Mouse (Mus musculus) neural tube, embryonic 14.5 days (tissue): ENCODE results near the gene Atp1a1. TPM values are rescaled to one million over a fixed set of nuclear protein-coding genes. Genes with fewer than 3 reads are reported as not detected.

Source experiments
- ATAC-seq: fragments of 200-750 bp; cut with Nextera tagmentation; 2 replicates; pipeline ENCODE4 v1.8.0; 2017; ENCODE audit warnings: low read depth, mild to moderate bottlenecking, moderate TSS enrichment, moderate library complexity
- H3K27ac ChIP-seq: fragments of 300-500 bp; sonication (generic); 2 replicates; pipeline ENCODE4 v1.5.1; 2014; ENCODE audit warnings: low read depth, mild to moderate bottlenecking, control low read depth, low read length, moderate library complexity, mixed read lengths
- H3K27me3 ChIP-seq: fragments of 300-500 bp; sonication (generic); 2 replicates; pipeline ENCODE4 v1.6.1; 2014; ENCODE audit warnings: low read length; ENCODE audit not compliant: control insufficient read depth, insufficient read depth
- H3K36me3 ChIP-seq: fragments of 300-500 bp; sonication (generic); 2 replicates; pipeline ENCODE4 v1.6.1; 2014; ENCODE audit warnings: low read length, mixed read lengths; ENCODE audit not compliant: control insufficient read depth, insufficient read depth
- H3K4me1 ChIP-seq: fragments of 300-500 bp; sonication (generic); 2 replicates; pipeline ENCODE4 v1.6.1; 2014; ENCODE audit warnings: low read length; ENCODE audit not compliant: control insufficient read depth, insufficient read depth
- H3K4me2 ChIP-seq: fragments of 300-500 bp; sonication (generic); 2 replicates; pipeline ENCODE4 v1.6.1; 2014; ENCODE audit warnings: mild to moderate bottlenecking, low read depth, low read length, control low read depth
- H3K4me3 ChIP-seq: fragments of 300-500 bp; sonication (generic); 2 replicates; pipeline ENCODE4 v1.5.1; 2014; ENCODE audit warnings: low read depth, low read length, control low read depth, mixed read lengths
- H3K9ac ChIP-seq: fragments of 300-500 bp; sonication (generic); replicated peaks from 2 replicates; pipeline ENCODE4 v1.6.1; 2014; ENCODE audit warnings: low read depth, mild to moderate bottlenecking, control low read depth, low read length, mixed read lengths
- H3K9me3 ChIP-seq: fragments of 300-500 bp; sonication (generic); 2 replicates; pipeline ENCODE4 v1.6.1; 2016; ENCODE audit warnings: low read length; ENCODE audit not compliant: control insufficient read depth
- WGBS: fragments of 180-500 bp; shearing (Covaris S2); extraction: QIAGEN DNeasy Blood & Tissue Kit; methylation state at CpG from one replicate; pipeline ENCODE4 v1.1.7; 2014; 5-methylcytosine and 5-hydroxymethylcytosine counted together
- polyA plus RNA-seq: library from polyadenylated mRNA; unstranded; fragments of >200 nt; fragmentation: Nextera tagmentation; extraction: Ambion mirVana; gene quantifications from 2 replicates; pipeline ENCODE4 v1.2.1, GENCODE M21; 2014

Atp1a1 gene
- polyA plus RNA-seq, 1 experiment from 2014 or later: 105 TPM

DNA sequence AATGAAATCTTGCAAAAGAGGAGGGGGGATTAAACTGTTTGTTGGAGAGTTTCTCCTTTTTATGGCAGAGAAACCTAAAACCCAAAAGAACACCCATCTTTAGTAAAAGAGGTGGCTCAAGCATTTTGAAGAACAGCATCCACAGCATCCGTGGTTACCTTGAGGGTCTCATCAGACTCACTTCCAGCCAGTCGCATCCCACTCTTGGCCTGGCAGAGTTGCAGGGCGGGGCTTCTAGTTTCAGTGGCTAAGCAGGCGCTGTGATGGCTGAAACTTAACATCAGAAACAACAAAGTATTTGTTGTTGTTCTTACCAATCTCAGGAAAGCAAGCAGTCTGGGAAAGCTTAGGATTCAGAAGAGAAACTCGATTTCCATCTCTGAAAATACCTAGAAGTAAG lies 807 bp upstream of the Atp1a1 start:
- Histone ChIP-seq H3K4me1 (peaks cover 23% of the 10 kb centered on the region; the same call in 1 of the 2 replicates), H3K4me2 (peak overlapping the region; percentile 62), H3K27me3 (no peaks in the 10 kb centered on the region), H3K27ac (peak overlapping the region; percentile 97), H3K9ac (peak overlapping the region; percentile 93), H3K4me3 (peak overlapping the region; percentile 91), H3K9me3 (no peaks in the 10 kb centered on the region), H3K36me3 (no peaks in the 10 kb centered on the region)
- ATAC-seq: no peak
- 18% methylated on average over 5 of the region's 5 CpGs for WGBS

DNA sequence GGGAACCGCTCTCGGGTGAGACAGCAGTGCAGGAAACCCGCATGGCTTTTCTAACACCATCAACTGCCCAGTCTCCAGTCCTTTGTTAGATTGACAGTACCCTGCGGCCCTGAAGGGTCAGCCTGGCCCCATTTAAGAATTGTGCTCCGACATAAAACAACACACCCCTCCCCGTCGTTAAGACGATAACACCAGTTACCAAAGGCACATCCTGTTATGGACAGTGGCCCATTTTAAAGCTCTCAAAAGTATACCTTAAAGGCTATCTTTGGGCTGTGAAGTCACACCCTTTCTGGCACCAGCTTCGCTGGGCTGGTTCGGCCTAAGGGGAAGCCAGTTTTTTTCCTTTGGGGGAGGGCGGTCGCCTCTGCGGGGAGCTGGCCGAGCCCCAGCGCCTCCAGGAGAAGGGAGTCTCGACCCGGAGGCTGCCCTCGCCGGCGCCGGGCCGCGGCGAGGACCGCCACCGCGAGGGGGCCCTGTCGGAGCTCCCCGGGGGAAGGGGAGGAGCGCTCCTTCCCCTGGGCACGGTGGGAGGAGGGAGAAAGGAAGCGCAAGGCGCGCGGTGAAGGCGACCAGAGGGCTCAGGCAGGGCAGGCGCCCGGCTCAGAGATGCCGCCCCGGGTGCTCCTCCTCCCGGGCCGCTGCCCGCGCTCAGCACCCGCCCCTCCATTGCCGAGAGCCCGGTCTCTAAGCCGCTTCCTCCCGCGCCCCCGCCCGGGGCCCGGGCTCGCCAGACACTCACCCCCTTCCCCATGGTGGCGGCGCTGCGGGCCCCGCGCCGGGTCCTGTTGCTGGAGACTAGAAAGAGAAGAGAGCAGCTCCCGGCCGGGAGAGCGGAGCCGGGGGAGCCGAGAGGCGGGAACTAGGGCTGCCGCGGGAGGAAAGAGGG lies 579 bp downstream of the Atp1a1 start:
- Histone ChIP-seq H3K9ac (peak overlapping the region; percentile 93), H3K4me1 (peaks cover 36% of the 10 kb centered on the region; the same call in 1 of the 2 replicates), H3K4me3 (peak overlapping the region; percentile 91), H3K27me3 (no peaks in the 10 kb centered on the region), H3K27ac (peak overlapping the region; percentile 97), H3K4me2 (peak overlapping the region; percentile 62), H3K9me3 (no peaks in the 10 kb centered on the region), H3K36me3 (no peaks in the 10 kb centered on the region)
- WGBS: under 1% methylated on average over 36 of the region's 68 CpGs
- peak; percentile 77 for ATAC-seq

DNA sequence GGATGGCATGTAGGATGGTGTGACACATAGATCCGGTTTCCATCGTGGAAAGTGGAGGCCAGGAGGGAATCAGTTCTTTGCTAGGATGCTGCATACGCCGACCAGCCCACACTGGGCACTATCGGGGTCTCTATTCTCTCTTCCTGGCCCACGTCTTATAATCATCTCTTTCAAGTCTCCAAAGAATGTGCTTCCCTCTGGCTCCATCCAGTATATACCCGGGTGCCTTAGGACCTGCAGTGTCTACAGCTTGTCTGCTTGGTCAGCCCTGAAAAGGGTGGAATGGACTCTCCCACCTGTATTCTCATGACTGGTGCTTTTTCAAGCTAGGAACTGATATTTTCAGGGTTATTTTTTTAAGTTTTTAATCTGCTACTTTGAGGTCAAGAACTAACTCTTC lies 1.3 kb downstream of the Atp1a1 start:
- Histone ChIP-seq H3K9me3 (no peaks in the 10 kb centered on the region), H3K4me1 (peaks cover 42% of the 10 kb centered on the region; the same call in 1 of the 2 replicates), H3K4me2 (peak overlapping the region; percentile 62), H3K27me3 (no peaks in the 10 kb centered on the region), H3K27ac (peak overlapping the region; percentile 97), H3K9ac (peak overlapping the region; percentile 93), H3K36me3 (no peaks in the 10 kb centered on the region), H3K4me3 (peak overlapping the region; percentile 91)
- no peak for ATAC-seq
- WGBS: 32% methylated on average over 7 of the region's 7 CpGs

DNA sequence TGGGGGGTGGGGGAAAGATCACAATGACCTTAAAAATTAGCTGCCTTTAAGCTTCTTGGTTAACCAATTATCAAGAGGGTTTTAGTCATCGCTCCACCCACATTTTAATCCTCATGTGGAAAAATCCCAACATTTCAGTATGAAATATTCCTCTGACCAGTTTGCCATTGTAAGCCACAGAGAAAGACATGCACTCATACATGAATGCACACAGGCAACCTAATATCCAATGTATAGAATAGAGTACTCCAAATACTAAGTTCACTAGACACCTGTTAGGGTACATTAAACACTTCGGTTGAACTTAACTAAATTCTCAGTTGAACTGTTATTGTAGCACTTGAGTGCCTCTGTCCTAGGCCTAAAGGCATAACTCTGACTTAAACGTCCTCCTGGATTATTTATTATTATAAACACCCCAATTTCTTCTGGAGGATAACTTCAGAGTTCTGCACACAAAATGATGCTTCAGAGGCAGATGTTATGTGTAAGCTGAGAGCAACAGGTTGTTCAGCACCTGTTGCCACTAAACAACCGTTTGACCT lies 1.9 kb downstream of the Atp1a1 start:
- H3K9me3 ChIP-seq: no peaks in the 10 kb centered on the region
- peak overlapping the region; percentile 93; the same call in 1 of the 2 replicates for H3K9ac ChIP-seq
- H3K4me1 ChIP-seq: peaks cover 45% of the 10 kb centered on the region; the same call in 1 of the 2 replicates
- no peak overlapping the region for H3K27ac ChIP-seq
- no peaks in the 10 kb centered on the region for H3K27me3 ChIP-seq
- peak overlapping the region; percentile 62 for H3K4me2 ChIP-seq
- no peaks in the 10 kb centered on the region for H3K36me3 ChIP-seq
- peak overlapping the region; percentile 91; the same call in 1 of the 2 replicates for H3K4me3 ChIP-seq
- 79% methylated on average over 4 of the region's 4 CpGs for WGBS
- no peak for ATAC-seq

DNA sequence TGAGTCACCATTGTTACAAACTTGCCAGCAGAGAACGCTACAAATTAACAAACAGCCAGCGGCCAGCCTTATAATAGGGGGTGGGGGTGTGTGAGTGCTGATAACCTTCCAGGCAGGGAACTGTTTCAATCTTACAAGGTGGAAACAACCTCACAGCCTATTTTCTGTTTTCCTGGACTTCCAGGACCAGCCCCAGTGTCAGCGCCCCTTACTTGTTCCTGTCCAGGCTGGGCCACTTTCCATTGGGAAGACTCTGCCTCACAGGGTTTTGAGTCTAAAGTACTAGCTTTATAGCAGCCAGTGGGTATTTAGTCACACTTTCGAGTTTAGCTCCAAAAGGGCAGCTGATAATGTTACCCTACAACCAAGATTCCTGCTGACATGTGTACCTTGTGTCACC lies 2.8 kb downstream of the Atp1a1 start:
- H3K4me3 ChIP-seq: no peak overlapping the region
- no peaks in the 10 kb centered on the region for H3K9me3 ChIP-seq
- peak overlapping the region; percentile 62 for H3K4me2 ChIP-seq
- H3K9ac ChIP-seq: no peak overlapping the region
- H3K27me3 ChIP-seq: no peaks in the 10 kb centered on the region
- no peaks in the 10 kb centered on the region for H3K36me3 ChIP-seq
- H3K4me1 ChIP-seq: peaks cover 54% of the 10 kb centered on the region
- 33% methylated on average over 4 of the region's 4 CpGs for WGBS
- H3K27ac ChIP-seq: no peak overlapping the region
- ATAC-seq: no peak

DNA sequence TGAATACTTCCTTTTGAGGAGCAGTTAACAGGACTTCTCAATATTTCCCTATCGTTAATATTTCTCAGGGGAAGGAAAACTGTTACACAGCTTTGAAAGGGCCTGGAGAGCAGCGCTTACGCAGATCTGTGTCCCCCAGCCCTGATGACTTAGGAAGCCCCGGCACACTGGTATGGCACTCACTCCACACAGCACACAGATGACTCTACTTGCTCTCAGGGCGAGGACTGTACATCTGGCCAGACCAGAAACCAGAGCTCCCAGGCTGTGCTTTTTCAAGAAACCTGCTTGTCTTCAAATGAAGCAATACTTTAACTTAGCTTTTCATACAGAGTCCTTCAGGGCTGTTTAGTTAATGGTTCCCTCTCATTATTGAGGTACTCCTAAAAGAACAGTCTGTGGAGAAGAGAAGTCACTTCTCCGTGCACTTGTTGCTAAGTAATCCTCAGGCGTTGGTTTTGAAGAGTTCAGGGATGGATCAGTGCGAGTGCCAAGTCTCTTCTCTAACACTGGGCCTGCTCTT lies 3.4 kb downstream of the Atp1a1 start:
- no peaks in the 10 kb centered on the region for H3K27me3 ChIP-seq
- no peak overlapping the region for H3K27ac ChIP-seq
- ATAC-seq: no peak
- no peaks in the 10 kb centered on the region for H3K9me3 ChIP-seq
- 55% methylated on average over 8 of the region's 8 CpGs for WGBS
- H3K4me3 ChIP-seq: no peak overlapping the region
- H3K4me2 ChIP-seq: peak overlapping the region; percentile 62
- no peaks in the 10 kb centered on the region for H3K36me3 ChIP-seq
- no peak overlapping the region for H3K9ac ChIP-seq
- H3K4me1 ChIP-seq: peaks cover 59% of the 10 kb centered on the region

DNA sequence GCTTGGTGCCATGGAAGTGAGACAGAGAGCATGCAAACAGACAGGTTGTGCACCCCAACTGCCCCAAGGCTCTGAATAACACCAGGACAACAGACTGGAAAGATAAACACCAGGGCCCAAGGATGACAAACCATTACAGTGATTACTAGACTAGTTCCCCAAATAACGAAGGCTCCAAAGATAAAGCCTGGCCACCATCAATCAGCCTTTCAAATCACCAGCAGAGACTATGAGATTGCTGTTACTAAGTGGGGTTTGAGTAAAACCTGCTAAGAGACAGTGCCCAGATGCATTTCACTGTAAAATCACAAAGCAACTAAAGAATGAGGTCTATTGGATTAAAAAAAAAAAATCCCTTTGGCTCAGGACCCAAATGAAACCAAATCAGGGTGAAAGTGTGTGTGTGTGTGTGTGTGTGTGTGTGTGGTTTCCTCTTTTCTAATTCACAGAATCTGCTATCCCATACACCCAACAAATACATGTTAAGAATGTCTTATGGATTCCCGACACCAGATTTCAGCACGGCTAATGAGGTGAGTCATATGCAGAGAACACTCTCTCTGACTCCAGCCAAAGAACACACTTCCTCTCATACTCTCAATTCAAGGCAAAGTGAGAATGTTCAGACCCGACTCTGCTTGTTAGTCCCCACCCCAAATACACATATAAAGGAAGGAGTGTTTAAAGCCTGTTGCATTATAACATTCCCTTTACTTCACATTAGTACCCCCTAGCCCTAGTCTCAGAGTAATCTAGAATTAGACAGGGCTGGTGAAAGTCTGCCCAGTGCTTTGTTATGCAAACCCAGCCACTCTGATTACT lies 4.4 kb downstream of the Atp1a1 start:
- Histone ChIP-seq H3K27ac (no peak overlapping the region), H3K36me3 (no peaks in the 10 kb centered on the region), H3K9ac (no peak overlapping the region), H3K4me1 (peaks cover 61% of the 10 kb centered on the region), H3K9me3 (no peaks in the 10 kb centered on the region), H3K4me2 (peak overlapping the region; percentile 62; the same call in 1 of the 2 replicates), H3K4me3 (no peak overlapping the region), H3K27me3 (no peaks in the 10 kb centered on the region)
- WGBS: 28% methylated on average over 4 of the region's 4 CpGs
- ATAC-seq: no peak

DNA sequence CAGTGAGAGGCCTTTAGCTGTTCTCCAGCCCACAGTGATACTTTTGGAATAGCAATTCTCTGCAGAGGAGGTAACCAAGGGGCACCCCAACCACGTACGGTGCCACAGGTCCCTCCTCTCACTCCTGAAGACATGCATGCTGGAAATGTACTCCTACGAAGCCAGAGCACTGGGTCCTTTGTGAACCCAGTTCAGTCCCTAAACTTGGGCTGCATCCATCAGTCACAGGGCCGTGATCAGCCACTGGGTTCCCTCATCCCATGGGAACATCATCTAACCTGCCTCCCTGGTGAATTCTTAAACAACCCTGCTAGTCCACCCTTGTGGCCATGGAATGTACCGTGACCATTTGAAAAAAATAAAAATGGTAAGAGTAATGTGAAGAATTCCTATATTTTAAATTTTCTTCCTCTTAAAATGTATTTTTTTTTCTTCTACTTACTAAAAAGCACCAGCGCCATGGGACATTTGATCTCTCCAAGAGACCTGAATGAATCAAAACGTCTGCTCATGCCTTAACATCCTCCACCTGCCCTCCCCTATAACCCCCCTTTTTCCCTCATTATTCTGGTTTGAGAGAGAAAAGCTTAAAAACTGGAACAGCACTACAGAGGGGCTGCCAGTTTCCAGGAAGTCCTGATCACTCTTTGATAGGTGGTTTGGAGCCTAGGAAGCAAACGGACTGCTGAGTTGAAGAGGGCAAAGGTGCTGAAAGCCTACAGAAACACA lies 5.1 kb downstream of the Atp1a1 start:
- ATAC-seq: no peak
- no peaks in the 10 kb centered on the region for H3K27me3 ChIP-seq
- whole genome bisulfite sequencing: 66% methylated on average over 8 of the region's 8 CpGs
- no peaks in the 10 kb centered on the region for H3K9me3 ChIP-seq
- no peak overlapping the region for H3K4me3 ChIP-seq
- H3K36me3 ChIP-seq: no peaks in the 10 kb centered on the region
- 0 out of 2 replicates have a peak overlapping the region, but pooled peaks have one; percentile 6 for H3K4me2 ChIP-seq
- H3K4me1 ChIP-seq: peaks cover 61% of the 10 kb centered on the region
- H3K9ac ChIP-seq: no peak overlapping the region
- H3K27ac ChIP-seq: no peak overlapping the region
